Mouse (Mus musculus): ENCODE measurements around the gene Rsph14.

Rsph14 gene

GRCm38 (mm10) chr10:74990584-74991322 lies 41.6 kb downstream of the Rsph14 start:
- no peak for DNase-seq (ENCODE audit: low read depth)

- no peak for DNase-seq (ENCODE audit: low read depth)
Observed at GRCm38 (mm10) chr10:74989814-74990213, 42.6 kb downstream of the Rsph14 start.

- DNase-seq (ENCODE audit: low read depth), result no peak
Observed at GRCm38 (mm10) chr10:74987698-74988470, 44.5 kb downstream of the Rsph14 start.

GRCm38 (mm10) chr10:74983176-74983575 lies 49.2 kb downstream of the Rsph14 start:
- no peak for DNase-seq (ENCODE audit: low read depth)

- no peak for DNase-seq (ENCODE audit: low read depth)
Observed at GRCm38 (mm10) chr10:74981159-74981558, 51.2 kb downstream of the Rsph14 start.

GRCm38 (mm10) chr10:74978056-74978455 lies 54.3 kb downstream of the Rsph14 start:
- no peak for DNase-seq (ENCODE audit: low read depth)

- no peak for DNase-seq (ENCODE audit: low read depth)
Observed at GRCm38 (mm10) chr10:74976429-74976828, 56.0 kb downstream of the Rsph14 start.

- no peak for DNase-seq (ENCODE audit: low read depth)
Observed at GRCm38 (mm10) chr10:74975626-74976025, 56.8 kb downstream of the Rsph14 start.

GRCm38 (mm10) chr10:74973026-74973425 lies 59.4 kb downstream of the Rsph14 start:
- no peak for DNase-seq (ENCODE audit: low read depth)

- no peak for DNase-seq (ENCODE audit: low read depth)
Observed at GRCm38 (mm10) chr10:74969266-74969665, 63.1 kb downstream of the Rsph14 start.

- no peak for DNase-seq (ENCODE audit: low read depth)
Observed at GRCm38 (mm10) chr10:74967651-74968267, 64.6 kb downstream of the Rsph14 start.

- DNase-seq (ENCODE audit: low read depth), result peak; percentile 63
Observed at GRCm38 (mm10) chr10:74966850-74967451, 65.4 kb downstream of the Rsph14 start, which contains the start of gene Gnaz. TSS of gene Gnaz (plus strand) at chr10:74967177.

GRCm38 (mm10) chr10:74964380-74964779 lies 68.0 kb downstream of the Rsph14 start:
- DNase-seq (ENCODE audit: low read depth), result no peak

GRCm38 (mm10) chr10:74952830-74953443 lies 79.4 kb downstream of the Rsph14 start:
- DNase-seq (ENCODE audit: low read depth), result no peak

- DNase-seq (ENCODE audit: low read depth), result no peak
Observed at GRCm38 (mm10) chr10:74940795-74941194, 91.6 kb downstream of the Rsph14 start.

GRCm38 (mm10) chr10:74939300-74939699 lies 93.1 kb downstream of the Rsph14 start:
- DNase-seq (ENCODE audit: low read depth), result no peak

GRCm38 (mm10) chr10:74938410-74938809 lies 94.0 kb downstream of the Rsph14 start:
- no peak for DNase-seq (ENCODE audit: low read depth)

GRCm38 (mm10) chr10:74937003-74937790 lies 95.2 kb downstream of the Rsph14 start:
- DNase-seq (ENCODE audit: low read depth), result no peak

GRCm38 (mm10) chr10:74935016-74935415 lies 97.4 kb downstream of the Rsph14 start:
- no peak for DNase-seq (ENCODE audit: low read depth)

GRCm38 (mm10) chr10:74934521-74934920 lies 97.9 kb downstream of the Rsph14 start:
- no peak for DNase-seq (ENCODE audit: low read depth)

GRCm38 (mm10) chr10:74933548-74934190 lies 98.7 kb downstream of the Rsph14 start:
- no peak for DNase-seq (ENCODE audit: low read depth)

Measured in c-Kit-positive CD71-positive TER-119-negative erythroid progenitor cells, embryonic 14.5 days (primary cell).